Mouse (Mus musculus): ENCODE measurements around the gene Aicda.
"Not testable (repeated sequence)": the region's sequence is repeated elsewhere in the genome, so short reads cannot be mapped to it uniquely, and the experiment has no call there.

Gene Aicda

GRCm38 (mm10) chr6:122555266-122555665 lies 1.7 kb downstream of the Aicda start:
- DNase-seq = no peak

- DNase-seq = peak; percentile 55
Observed at GRCm38 (mm10) chr6:122556959-122557561, 3.5 kb downstream of the Aicda start.

GRCm38 (mm10) chr6:122560427-122560826 lies 6.8 kb downstream of the Aicda start:
- peak; percentile 57 for DNase-seq

DNA sequence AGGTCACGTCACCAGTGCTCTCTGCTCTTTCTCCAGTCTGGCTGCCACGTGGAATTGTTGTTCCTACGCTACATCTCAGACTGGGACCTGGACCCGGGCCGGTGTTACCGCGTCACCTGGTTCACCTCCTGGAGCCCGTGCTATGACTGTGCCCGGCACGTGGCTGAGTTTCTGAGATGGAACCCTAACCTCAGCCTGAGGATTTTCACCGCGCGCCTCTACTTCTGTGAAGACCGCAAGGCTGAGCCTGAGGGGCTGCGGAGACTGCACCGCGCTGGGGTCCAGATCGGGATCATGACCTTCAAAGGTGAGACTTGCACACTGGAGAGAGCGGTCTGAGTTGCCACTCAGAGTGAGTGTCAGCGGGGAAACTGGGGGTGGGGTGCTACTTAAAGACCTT lies 7.4 kb downstream of the Aicda start:
- DNase-seq = no peak

- peak; percentile 52 for DNase-seq
Observed at GRCm38 (mm10) chr6:122562463-122562862, 8.9 kb downstream of the Aicda start.

DNA sequence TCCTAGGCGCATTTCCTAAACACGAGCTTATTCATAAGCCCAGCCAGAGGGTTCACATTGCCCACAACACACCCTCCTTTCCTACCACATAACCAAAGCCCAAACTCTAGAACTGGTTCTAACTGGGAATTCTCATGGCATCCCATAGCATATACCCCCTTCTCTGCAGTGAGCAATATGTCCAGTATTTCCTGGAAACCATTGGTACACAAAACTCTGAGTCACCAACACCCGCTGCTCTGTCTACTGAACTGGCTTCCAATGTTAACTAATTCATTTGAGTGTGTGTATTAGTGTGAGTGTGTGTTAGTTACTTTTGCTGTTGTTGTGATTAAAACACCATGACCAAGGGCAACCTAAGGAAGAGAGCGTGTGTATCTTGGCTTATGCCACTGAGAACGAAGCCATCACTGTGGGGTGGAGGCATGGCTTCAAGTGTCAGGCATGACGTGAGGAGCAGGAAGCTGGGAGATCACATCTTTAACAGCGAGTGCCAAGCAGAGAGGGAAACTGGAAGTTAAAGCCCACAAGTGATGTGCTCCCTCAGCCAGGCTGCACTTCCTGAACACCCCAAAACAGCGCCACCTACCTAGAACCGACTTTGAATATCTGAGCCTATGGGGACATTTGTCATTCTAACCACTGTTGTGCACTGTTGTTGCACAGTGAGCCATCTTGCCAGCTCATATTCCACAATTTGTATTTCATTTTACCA lies 11.6 kb downstream of the Aicda start:
- no peak for DNase-seq

GRCm38 (mm10) chr6:122569113-122569512 lies 15.5 kb downstream of the Aicda start:
- no peak for DNase-seq

GRCm38 (mm10) chr6:122569762-122570161 lies 16.2 kb downstream of the Aicda start:
- no peak for DNase-seq

DNA sequence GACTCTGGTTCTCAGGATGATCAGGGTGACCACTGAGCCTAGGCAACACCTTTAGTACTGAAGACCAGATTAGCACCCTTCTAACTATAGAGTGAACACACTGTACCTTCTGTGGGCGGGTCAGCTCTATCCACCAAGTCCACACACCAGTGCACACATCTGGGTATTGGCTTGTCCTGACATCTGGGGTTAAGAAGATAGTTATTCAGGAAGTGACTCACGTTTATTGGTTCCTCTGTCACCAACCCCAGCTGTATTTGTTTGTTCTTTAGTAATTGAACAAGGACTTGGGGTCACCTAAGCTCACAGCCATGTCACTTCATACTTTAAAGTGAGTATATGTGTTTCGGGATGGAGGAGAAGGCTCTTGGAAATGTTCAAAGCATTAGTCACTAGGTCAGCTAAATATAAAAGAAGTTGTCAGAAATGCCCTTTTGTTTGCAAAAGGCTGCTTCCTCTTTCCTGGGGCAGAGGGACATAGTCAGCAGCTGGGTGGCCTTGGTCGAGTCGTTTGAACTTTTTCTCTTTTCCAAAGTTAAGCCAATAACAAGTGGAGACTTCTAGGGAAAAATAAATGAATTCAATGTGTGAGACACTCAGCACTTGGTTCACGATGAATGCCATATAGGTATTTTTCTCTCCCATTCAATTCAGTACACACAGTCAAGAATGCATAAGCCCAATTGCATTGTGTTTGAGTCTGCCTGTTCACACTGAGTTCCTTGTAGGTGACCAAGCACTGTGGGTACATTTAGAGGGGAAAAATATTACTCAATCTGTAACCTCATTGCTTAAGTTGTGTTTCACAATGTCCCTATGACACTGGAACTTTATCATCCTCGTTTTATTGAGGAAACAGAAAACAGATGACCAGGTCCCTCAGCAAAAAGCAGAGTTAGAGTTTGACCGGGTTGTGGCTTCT lies 17.4 kb downstream of the Aicda start:
- DNase-seq = no peak

GRCm38 (mm10) chr6:122571617-122571959 lies 18.0 kb downstream of the Aicda start:
- DNase-seq = no peak

DNA sequence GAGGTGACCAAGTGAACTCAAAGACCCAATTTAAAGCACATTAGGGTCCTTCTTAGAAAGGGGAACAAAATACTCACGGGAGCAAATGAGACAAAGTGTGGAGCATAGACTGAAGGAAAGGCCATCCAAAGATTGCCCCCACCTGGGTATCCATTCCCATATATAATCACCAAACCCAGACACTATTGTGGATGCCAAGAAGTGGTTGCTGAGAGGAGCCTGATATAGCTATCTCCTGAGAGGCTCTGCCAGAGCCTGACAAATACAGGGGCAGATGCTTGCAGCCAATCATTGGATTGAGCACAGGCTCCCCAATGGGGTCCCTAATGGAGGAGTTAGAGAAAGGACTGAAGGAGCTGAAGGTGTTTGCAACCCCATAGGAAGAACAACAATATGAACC lies 21.4 kb downstream of the Aicda start:
- DNase-seq = not testable (repeated sequence)

DNA sequence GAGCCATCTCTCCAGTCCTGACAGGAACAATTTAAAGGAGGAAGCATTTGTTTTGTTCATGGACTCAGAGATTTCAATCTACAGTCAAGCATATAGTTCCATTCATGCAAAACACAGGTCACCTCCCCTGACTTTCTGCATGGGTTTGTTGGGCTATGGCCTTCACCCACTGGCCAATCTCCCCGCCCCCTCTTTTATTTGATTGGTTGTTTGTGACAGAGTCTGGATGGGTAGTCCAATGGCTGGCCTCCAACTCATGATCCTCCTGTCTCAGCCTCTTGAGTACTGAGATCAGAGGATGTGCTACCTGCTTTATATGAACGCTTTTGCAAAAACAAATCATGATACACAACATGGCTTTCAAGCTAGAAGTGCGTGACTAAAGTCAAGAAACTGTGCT lies 23.4 kb downstream of the Aicda start:
- no peak for DNase-seq

DNA sequence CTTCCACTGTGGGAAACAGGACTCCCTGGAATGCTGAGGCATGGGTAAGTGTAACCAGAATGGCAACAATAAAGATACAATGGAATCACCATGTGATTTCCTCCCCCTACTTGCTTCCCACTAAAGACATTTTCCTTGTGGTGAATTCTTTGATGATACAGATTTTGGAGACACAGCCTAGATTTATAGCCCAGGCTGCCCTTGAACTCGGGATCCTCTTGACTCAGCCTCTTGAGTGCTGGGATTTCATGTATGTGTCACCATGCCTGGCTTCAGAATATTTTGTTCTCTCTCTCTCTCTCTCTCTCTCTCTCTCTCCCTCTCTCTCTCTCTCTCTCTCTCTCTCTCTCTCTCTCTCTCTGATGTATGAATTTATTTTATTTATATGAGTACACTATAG lies 25.5 kb downstream of the Aicda start:
- no peak for DNase-seq

GRCm38 (mm10) chr6:122591027-122591758 lies 37.6 kb downstream of the Aicda start:
- DNase-seq = no peak

DNA sequence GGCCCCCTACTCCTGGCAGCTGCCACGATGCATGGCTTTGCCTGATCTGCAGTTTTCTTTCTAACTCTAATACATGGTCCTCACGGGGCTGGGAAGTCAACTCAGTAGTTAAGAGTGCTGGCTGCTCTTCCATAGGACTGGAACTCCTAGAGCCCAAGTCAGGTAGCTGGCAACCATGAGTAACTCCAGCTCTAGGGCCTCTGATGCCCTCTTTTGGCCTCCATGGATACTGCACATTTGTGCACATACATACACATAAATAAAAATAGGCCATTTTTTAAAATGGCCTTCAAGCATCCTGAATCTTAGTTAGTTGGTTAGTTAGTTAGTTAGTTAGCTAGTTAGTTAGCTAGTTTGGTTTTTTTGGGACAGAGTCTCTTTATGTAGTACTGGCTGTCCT lies 39.3 kb downstream of the Aicda start:
- DNase-seq = no peak

DNA sequence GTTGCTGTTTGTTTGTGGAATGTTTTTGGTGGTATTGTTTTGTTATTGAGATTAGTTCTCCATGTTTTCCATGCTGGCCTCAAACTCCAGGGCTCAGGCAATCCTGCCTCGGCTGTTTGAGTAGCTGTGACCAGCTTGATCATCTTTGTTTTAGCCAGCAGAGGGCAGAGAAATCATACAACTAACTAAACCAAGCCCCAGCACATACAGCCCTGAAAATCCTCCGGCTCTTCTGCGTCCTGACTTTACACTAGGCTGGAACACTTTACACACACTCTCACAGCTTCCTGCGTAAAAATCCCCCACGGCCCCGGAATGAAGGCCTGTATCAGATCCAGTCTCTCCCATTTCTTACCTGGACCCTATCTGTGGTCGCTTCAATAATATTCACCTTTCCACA lies 42.0 kb downstream of the Aicda start:
- DNase-seq = no peak

DNA sequence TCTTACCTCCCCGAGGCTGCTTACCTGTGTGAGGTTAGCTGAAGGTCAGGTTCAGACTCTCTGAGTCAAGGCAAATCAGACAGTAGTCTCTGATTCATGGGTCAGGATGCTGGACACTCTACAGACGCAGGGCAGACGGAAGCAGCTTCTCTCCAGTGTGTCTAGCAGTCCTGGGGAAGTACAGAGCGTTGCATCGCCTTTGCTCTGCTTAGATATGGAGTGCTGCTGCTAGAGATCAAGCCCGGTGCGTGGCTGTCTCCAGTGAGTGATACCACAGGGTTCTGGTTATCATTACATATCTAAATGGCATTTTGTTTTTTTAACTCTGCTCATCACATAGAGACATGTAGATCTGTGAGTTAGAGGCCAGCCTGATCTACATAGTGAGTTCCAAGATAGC lies 43.0 kb downstream of the Aicda start:
- DNase-seq = no peak

- DNase-seq = no peak
Observed at GRCm38 (mm10) chr6:122598014-122598413, 44.4 kb downstream of the Aicda start.

- DNase-seq = no peak
Observed at GRCm38 (mm10) chr6:122598436-122598835, 44.8 kb downstream of the Aicda start.

- DNase-seq = no peak
Observed at GRCm38 (mm10) chr6:122599054-122599737, 45.6 kb downstream of the Aicda start.

GRCm38 (mm10) chr6:122600066-122600646 lies 46.6 kb downstream of the Aicda start:
- DNase-seq = no peak

DNA sequence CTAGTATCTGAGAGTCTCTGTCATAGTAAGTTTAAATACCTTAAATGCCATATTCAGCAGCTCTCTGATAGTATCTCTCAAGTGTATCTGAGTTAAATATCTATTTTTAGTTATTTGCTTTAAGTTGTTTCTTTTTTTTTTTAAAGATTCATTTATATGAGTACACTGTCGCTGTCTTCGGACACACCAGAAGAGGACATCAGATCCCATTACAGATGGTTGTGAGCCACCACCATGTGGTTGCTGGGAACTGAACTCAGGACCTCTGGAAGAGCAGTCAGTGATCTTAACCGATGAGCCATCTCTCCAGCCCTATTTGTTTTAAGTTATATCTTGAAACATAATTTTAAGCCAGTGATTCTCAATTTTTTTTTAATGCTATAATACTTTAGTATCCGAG lies 47.4 kb downstream of the Aicda start:
- no peak for DNase-seq
